Mouse (Mus musculus): ENCODE measurements around the gene Ttc36. TPM values are rescaled to one million over a fixed set of nuclear protein-coding genes. Genes with fewer than 3 reads are reported as not detected.

Gene Ttc36
- polyA plus RNA-seq, 1 experiment from 2014 or later: not detected

DNA sequence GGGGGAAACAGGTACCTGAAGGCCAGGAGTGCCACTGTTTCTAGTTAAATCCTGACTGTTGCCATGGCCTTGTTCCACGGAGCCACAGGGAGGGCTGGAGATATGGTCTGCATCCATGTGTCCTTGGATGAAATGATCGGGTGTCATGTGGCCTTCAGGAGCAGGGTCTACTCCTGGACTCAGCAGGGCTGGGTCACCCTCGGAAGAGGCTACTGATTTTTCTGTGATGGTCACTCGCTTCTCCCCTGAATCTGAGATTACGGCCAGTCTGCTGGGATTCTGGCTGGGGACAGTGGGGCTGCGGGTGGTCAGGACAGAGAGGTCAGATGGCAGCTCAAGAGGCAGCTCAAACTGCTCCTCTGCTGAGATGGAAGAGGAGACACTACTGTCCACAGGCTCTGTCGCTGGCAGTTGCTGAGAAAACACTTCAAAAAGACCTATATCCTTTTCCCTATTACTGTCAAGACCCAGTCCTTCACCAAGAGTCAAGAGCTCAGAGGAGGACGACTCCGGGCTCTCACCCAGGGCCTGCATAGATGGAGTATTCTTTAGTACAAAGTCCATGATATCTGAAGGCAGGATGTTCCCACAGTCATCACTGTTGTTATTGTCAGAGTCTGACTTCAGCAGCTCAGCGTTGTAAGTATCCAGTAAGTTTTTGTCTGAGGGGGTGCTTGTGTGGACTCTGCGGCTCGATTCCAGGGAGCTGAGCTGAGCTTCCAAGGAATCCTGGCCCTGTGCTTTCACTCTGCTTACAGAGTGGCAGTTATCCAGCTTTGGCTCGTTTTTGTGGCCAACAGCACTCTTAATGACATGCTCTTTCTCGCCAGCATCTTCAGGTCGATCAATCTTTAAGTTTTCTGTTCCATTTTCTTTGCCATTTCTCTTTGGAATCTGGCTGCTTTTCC is 17.3 kb upstream of the Ttc36 start:
- H3K4me1 ChIP-seq (replicated peaks; ENCODE audit: control insufficient read depth, insufficient read depth, low read length): no peaks in the 10 kb centered on the region
- H3K9me3 ChIP-seq (ENCODE audit: control insufficient read depth, low read length): no peaks in the 10 kb centered on the region
- no peak overlapping the region for H3K4me3 ChIP-seq (ENCODE audit: low read depth, low read length)
- H3K4me2 ChIP-seq (replicated peaks; ENCODE audit: low read depth, low read length): no peak overlapping the region
- H3K36me3 ChIP-seq (ENCODE audit: control insufficient read depth, insufficient read depth, low read length): peaks cover 54% of the 10 kb centered on the region
- DNase-seq (ENCODE audit: low spot score): no peak
- 91% methylated on average over 15 of the region's 15 CpGs for WGBS
- H3K9ac ChIP-seq (ENCODE audit: low read depth, low read length): no peak overlapping the region
- no peaks in the 10 kb centered on the region for H3K27me3 ChIP-seq (ENCODE audit: control insufficient read depth, insufficient read depth, low read length)
- no peak overlapping the region for H3K27ac ChIP-seq (ENCODE audit: low read depth, low read length)
- ATAC-seq (ENCODE audit: low FRiP score): no peak

- ATAC-seq (ENCODE audit: low FRiP score) (no peak), DNase-seq (ENCODE audit: low spot score) (no peak)
- 82% methylated on average over 5 of the region's 5 CpGs for WGBS
- no peaks in the 10 kb centered on the region for H3K27me3 ChIP-seq (ENCODE audit: control insufficient read depth, insufficient read depth, low read length)
- H3K9ac ChIP-seq (ENCODE audit: low read depth, low read length): no peak overlapping the region
- no peak overlapping the region for H3K27ac ChIP-seq (ENCODE audit: low read depth, low read length)
- no peaks in the 10 kb centered on the region for H3K9me3 ChIP-seq (ENCODE audit: control insufficient read depth, low read length)
- H3K4me1 ChIP-seq (replicated peaks; ENCODE audit: control insufficient read depth, insufficient read depth, low read length): no peaks in the 10 kb centered on the region
- H3K4me3 ChIP-seq (ENCODE audit: low read depth, low read length): no peak overlapping the region
- H3K4me2 ChIP-seq (replicated peaks; ENCODE audit: low read depth, low read length): no peak overlapping the region
- H3K36me3 ChIP-seq (ENCODE audit: control insufficient read depth, insufficient read depth, low read length): peaks cover 61% of the 10 kb centered on the region
Observed at GRCm38 (mm10) chr9:44817522-44817921, 14.7 kb upstream of the Ttc36 start.

DNA sequence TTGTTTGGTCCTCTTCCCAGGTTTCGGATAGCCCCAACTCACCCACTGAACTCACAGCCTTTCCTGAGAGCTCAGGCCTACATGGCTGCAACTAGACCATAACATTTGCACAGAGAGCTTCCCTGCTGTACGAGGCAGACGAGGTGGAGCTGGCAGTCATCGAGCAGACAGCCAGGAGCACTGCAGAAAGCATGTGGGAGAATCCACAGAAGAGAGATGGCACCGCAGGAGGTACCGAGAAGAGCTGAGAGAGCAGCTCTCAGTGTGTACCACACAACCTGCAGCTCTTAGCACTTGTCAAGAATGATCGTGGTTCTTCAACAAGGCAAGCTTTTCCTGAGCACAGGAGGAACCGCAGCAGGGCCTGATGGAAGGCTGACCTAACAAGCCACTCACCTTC is 11.3 kb upstream of the Ttc36 start:
- no peak overlapping the region for H3K4me2 ChIP-seq (replicated peaks; ENCODE audit: low read depth, low read length)
- H3K4me3 ChIP-seq (ENCODE audit: low read depth, low read length): no peak overlapping the region
- no peak overlapping the region for H3K9ac ChIP-seq (ENCODE audit: low read depth, low read length)
- H3K9me3 ChIP-seq (ENCODE audit: control insufficient read depth, low read length): no peaks in the 10 kb centered on the region
- peaks cover 63% of the 10 kb centered on the region for H3K36me3 ChIP-seq (ENCODE audit: control insufficient read depth, insufficient read depth, low read length)
- ATAC-seq (ENCODE audit: low FRiP score) (no peak), DNase-seq (ENCODE audit: low spot score) (no peak)
- H3K4me1 ChIP-seq (replicated peaks; ENCODE audit: control insufficient read depth, insufficient read depth, low read length): no peaks in the 10 kb centered on the region
- H3K27ac ChIP-seq (ENCODE audit: low read depth, low read length): no peak overlapping the region
- WGBS: 95% methylated on average over 8 of the region's 8 CpGs
- no peaks in the 10 kb centered on the region for H3K27me3 ChIP-seq (ENCODE audit: control insufficient read depth, insufficient read depth, low read length)

DNA sequence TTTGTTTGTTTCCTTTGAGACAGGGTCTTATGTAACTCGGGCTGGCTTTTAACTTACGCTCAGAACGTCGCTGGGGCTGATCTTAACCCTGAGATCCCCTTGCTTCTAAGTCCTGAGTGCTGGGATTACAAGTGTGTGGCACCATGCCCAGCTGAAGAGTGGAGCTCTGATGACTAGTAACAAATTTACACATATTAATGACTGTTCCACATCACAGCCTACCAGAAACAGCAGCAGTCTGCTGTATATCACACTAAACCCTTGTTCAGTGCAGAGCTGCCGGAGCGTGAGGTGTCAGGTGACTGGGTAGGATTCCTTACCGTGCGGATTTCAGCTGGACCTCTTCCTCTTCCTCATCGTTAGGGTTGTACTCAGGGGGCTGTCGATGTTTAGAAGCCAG is 7.4 kb upstream of the Ttc36 start:
- no peak for ATAC-seq (ENCODE audit: low FRiP score)
- peaks cover 44% of the 10 kb centered on the region for H3K36me3 ChIP-seq (ENCODE audit: control insufficient read depth, insufficient read depth, low read length)
- no peaks in the 10 kb centered on the region for H3K9me3 ChIP-seq (ENCODE audit: control insufficient read depth, low read length)
- H3K27ac ChIP-seq (ENCODE audit: low read depth, low read length): no peak overlapping the region
- H3K4me3 ChIP-seq (ENCODE audit: low read depth, low read length): no peak overlapping the region
- WGBS: 95% methylated on average over 10 of the region's 10 CpGs
- no peak overlapping the region for H3K4me2 ChIP-seq (replicated peaks; ENCODE audit: low read depth, low read length)
- no peak for DNase-seq (ENCODE audit: low spot score)
- H3K9ac ChIP-seq (ENCODE audit: low read depth, low read length): no peak overlapping the region
- H3K4me1 ChIP-seq (replicated peaks; ENCODE audit: control insufficient read depth, insufficient read depth, low read length): no peaks in the 10 kb centered on the region
- H3K27me3 ChIP-seq (ENCODE audit: control insufficient read depth, insufficient read depth, low read length): no peaks in the 10 kb centered on the region

DNA sequence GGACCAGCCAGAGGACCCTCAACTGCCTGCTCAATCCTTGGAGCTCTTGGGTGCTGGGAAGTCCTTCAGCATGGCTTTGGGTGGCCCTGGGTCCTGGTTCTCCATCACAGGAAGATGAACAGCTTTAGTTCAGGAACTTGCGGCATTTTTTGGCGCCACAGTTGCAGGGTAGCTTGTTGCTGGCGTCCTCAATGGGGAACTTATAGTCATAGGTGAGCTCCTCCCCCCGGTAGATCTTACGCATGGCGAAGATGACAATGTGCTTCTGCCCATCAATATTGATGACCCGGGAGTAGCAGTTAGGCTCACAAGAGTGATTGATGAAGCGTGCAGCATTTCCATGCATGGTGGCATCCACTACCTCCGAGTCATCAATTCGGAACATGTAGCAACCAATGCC is 4.9 kb upstream of the Ttc36 start:
- Histone ChIP-seq H3K27ac (ENCODE audit: low read depth, low read length) (no peak overlapping the region), H3K4me3 (ENCODE audit: low read depth, low read length) (no peak overlapping the region), H3K36me3 (ENCODE audit: control insufficient read depth, insufficient read depth, low read length) (peaks cover 35% of the 10 kb centered on the region), H3K9me3 (ENCODE audit: control insufficient read depth, low read length) (no peaks in the 10 kb centered on the region), H3K27me3 (ENCODE audit: control insufficient read depth, insufficient read depth, low read length) (no peaks in the 10 kb centered on the region), H3K4me1 (replicated peaks; ENCODE audit: control insufficient read depth, insufficient read depth, low read length) (no peaks in the 10 kb centered on the region), H3K4me2 (replicated peaks; ENCODE audit: low read depth, low read length) (no peak overlapping the region), H3K9ac (ENCODE audit: low read depth, low read length) (no peak overlapping the region)
- ATAC-seq (ENCODE audit: low FRiP score) (no peak), DNase-seq (ENCODE audit: low spot score) (no peak)
- 94% methylated on average over 10 of the region's 10 CpGs for WGBS

DNA sequence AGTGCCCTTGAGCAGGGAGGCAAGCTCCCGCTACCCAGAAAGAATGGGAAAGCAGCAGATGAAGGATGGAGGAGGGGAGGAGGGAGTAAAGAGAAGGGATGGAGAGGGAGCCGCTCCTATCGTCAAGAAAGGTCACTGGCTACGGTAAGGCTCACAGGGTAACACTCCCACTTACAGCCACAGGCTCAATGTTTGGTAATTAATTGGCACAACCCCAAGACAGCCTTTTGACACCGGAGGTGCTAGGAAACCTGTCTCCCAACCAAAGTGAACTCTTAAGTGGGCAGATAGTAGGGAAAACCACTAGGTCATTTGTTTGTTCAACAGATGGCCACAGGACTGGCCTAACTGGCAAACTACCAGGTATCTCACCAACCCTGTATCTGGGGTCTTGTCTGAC is 4.3 kb upstream of the Ttc36 start:
- WGBS: 83% methylated on average over 5 of the region's 5 CpGs
- Histone ChIP-seq H3K4me2 (replicated peaks; ENCODE audit: low read depth, low read length) (no peak overlapping the region), H3K9me3 (ENCODE audit: control insufficient read depth, low read length) (no peaks in the 10 kb centered on the region), H3K9ac (ENCODE audit: low read depth, low read length) (no peak overlapping the region), H3K4me1 (replicated peaks; ENCODE audit: control insufficient read depth, insufficient read depth, low read length) (no peaks in the 10 kb centered on the region), H3K36me3 (ENCODE audit: control insufficient read depth, insufficient read depth, low read length) (peaks cover 30% of the 10 kb centered on the region), H3K27ac (ENCODE audit: low read depth, low read length) (no peak overlapping the region), H3K27me3 (ENCODE audit: control insufficient read depth, insufficient read depth, low read length) (no peaks in the 10 kb centered on the region), H3K4me3 (ENCODE audit: low read depth, low read length) (no peak overlapping the region)
- ATAC-seq (ENCODE audit: low FRiP score) (no peak), DNase-seq (ENCODE audit: low spot score) (no peak)

DNA sequence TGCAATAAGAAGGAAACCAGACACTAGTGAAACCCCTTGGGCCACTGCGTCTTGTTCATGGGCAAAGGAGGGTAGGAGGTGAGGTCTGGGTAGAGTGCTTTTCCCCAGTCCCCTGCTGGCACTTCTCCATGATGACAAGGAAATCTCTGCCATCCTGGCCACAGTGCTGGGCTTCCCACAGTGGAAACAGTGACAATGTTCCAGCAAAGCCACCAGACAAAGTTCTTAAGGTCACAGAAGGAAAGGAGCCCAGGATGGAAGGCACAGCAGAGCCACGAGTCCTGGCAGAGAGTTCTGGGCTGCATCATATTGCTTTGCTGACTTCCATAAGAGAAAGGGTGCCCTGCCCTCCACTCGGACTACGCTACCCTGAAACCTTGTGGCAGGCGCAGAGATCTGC is 2.7 kb upstream of the Ttc36 start:
- no peak for DNase-seq (ENCODE audit: low spot score)
- ATAC-seq (ENCODE audit: low FRiP score): no peak
- Histone ChIP-seq H3K9ac (ENCODE audit: low read depth, low read length) (no peak overlapping the region), H3K4me3 (ENCODE audit: low read depth, low read length) (no peak overlapping the region), H3K4me2 (replicated peaks; ENCODE audit: low read depth, low read length) (no peak overlapping the region), H3K36me3 (ENCODE audit: control insufficient read depth, insufficient read depth, low read length) (peaks cover 24% of the 10 kb centered on the region), H3K27me3 (ENCODE audit: control insufficient read depth, insufficient read depth, low read length) (no peaks in the 10 kb centered on the region; the same call in 1 of the 2 replicates), H3K27ac (ENCODE audit: low read depth, low read length) (no peak overlapping the region), H3K4me1 (replicated peaks; ENCODE audit: control insufficient read depth, insufficient read depth, low read length) (no peaks in the 10 kb centered on the region), H3K9me3 (ENCODE audit: control insufficient read depth, low read length) (no peaks in the 10 kb centered on the region)
- WGBS: 89% methylated on average over 5 of the region's 5 CpGs

DNA sequence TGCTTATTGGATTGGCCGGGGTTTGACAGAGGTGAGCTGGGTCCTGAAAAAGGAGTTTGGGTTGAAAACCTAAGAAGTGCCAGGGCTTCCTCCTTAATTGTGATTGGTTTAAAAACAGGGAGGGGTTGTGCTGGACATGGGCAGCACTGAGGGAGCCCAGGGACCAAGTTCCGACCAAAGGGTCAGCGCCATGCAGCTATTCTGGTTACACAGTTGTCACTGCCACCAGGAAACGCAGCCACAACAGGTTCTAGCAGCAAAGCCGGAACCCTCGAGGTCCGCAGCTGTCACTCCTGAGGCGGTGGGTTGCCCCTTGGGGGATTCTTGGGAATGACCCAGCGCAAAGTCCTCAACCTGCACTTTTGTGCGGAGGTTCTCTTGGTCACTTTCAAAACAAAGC is 1.8 kb upstream of the Ttc36 start:
- H3K27ac ChIP-seq (ENCODE audit: low read depth, low read length): no peak overlapping the region
- H3K4me2 ChIP-seq (replicated peaks; ENCODE audit: low read depth, low read length): no peak overlapping the region
- no peaks in the 10 kb centered on the region; the same call in 1 of the 2 replicates for H3K27me3 ChIP-seq (ENCODE audit: control insufficient read depth, insufficient read depth, low read length)
- H3K4me1 ChIP-seq (replicated peaks; ENCODE audit: control insufficient read depth, insufficient read depth, low read length): no peaks in the 10 kb centered on the region
- no peak for DNase-seq (ENCODE audit: low spot score)
- no peak for ATAC-seq (ENCODE audit: low FRiP score)
- no peaks in the 10 kb centered on the region for H3K9me3 ChIP-seq (ENCODE audit: control insufficient read depth, low read length)
- no peak overlapping the region for H3K9ac ChIP-seq (ENCODE audit: low read depth, low read length)
- 88% methylated on average over 10 of the region's 10 CpGs for WGBS
- no peak overlapping the region for H3K4me3 ChIP-seq (ENCODE audit: low read depth, low read length)
- H3K36me3 ChIP-seq (ENCODE audit: control insufficient read depth, insufficient read depth, low read length): peaks cover 20% of the 10 kb centered on the region

- Histone ChIP-seq H3K4me2 (replicated peaks; ENCODE audit: low read depth, low read length) (no peak overlapping the region), H3K27me3 (ENCODE audit: control insufficient read depth, insufficient read depth, low read length) (peaks cover 5% of the 10 kb centered on the region), H3K9ac (ENCODE audit: low read depth, low read length) (no peak overlapping the region), H3K9me3 (ENCODE audit: control insufficient read depth, low read length) (no peaks in the 10 kb centered on the region), H3K36me3 (ENCODE audit: control insufficient read depth, insufficient read depth, low read length) (0 out of 2 replicates have a peak, but pooled peaks cover 4% of the 10 kb centered on the region), H3K4me3 (ENCODE audit: low read depth, low read length) (no peak overlapping the region), H3K27ac (ENCODE audit: low read depth, low read length) (no peak overlapping the region), H3K4me1 (replicated peaks; ENCODE audit: control insufficient read depth, insufficient read depth, low read length) (peaks cover 2% of the 10 kb centered on the region; the same call in 1 of the 2 replicates)
- ATAC-seq (ENCODE audit: low FRiP score) (no peak), DNase-seq (ENCODE audit: low spot score) (no peak)
- 80% methylated on average over 6 of the region's 6 CpGs for WGBS
Observed at GRCm38 (mm10) chr9:44801669-44802068, 1.2 kb downstream of the Ttc36 start.
